Mouse (Mus musculus): Measurements from ENCODE around the gene Otof.

DNA sequence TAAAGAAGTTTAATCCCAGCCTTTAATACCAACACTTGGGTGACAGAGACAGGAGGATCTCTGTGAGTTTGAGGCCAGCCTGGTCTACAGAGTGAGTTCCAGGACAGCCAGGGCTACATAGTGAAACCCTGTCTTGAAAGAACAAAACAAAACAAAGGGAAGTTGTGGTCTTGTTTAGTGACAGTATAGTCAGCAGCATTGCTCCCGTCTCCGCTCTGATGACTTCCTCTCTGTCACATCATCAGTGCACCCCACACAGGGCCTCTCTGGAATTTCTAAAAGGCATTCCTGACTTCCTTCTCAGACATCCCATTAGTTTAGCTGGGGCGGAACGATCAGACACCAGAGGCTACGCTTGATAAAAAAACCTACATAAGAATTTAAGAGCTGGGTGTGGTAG is 117.8 kb downstream of the Otof start:
- TF ChIP-seq POU5F1 (IDR thresholded peaks at IDR 0.05; ENCODE audit: borderline replicate concordance, low read length): no peak
- no peak for TF ChIP-seq CTCF (conservative IDR thresholded peaks at IDR 0.05; ENCODE audit: low read length)
